Mouse (Mus musculus) kidney, postnatal 25 days (tissue): ENCODE measurements around the gene Slc26a3.

Source experiments
- DNase-seq, 2 experiments: peaks; one replicate each; pipeline ENCODE4 v3.0.0; 2021; ENCODE audit warnings: mixed read lengths in 2 of 2

Gene Slc26a3

GRCm38 (mm10) chr12:31390571-31390970 lies at the start of gene Slc26a3:
Slc26a3 (plus strand) TSS chr12:31390871.
- DNase-seq: no peak

GRCm38 (mm10) chr12:31350191-31350943 lies 40.3 kb upstream of the Slc26a3 start:
- no peak for DNase-seq

- DNase-seq: peak; percentile 98 to 99
Observed at GRCm38 (mm10) chr12:31350944-31351928, 39.4 kb upstream of the Slc26a3 start, which contains the start of gene Dld. Dld (minus strand) TSS chr12:31351453.

- DNase-seq: no peak
Observed at GRCm38 (mm10) chr12:31366428-31366827, 24.2 kb upstream of the Slc26a3 start.

GRCm38 (mm10) chr12:31367721-31368120 lies 22.9 kb upstream of the Slc26a3 start:
- no peak for DNase-seq

GRCm38 (mm10) chr12:31369118-31369517 lies 21.6 kb upstream of the Slc26a3 start:
- DNase-seq: no peak

GRCm38 (mm10) chr12:31369656-31370055 lies 21.0 kb upstream of the Slc26a3 start:
- DNase-seq: no peak

- DNase-seq: peak; percentile 80 to 81
Observed at GRCm38 (mm10) chr12:31374603-31375282, 15.9 kb upstream of the Slc26a3 start.

GRCm38 (mm10) chr12:31375283-31375615 lies 15.4 kb upstream of the Slc26a3 start:
- DNase-seq: no peak

GRCm38 (mm10) chr12:31376326-31376950 lies 14.2 kb upstream of the Slc26a3 start:
- DNase-seq: peak in 1 of 2 experiments; percentile 2

- DNase-seq: no peak
Observed at GRCm38 (mm10) chr12:31377241-31377640, 13.4 kb upstream of the Slc26a3 start.

GRCm38 (mm10) chr12:31380878-31381277 lies 9.8 kb upstream of the Slc26a3 start:
- peak in 1 of 2 experiments; percentile 38 for DNase-seq

GRCm38 (mm10) chr12:31382451-31382850 lies 8.2 kb upstream of the Slc26a3 start:
- DNase-seq: no peak

GRCm38 (mm10) chr12:31387303-31387702 lies 3.4 kb upstream of the Slc26a3 start:
- no peak for DNase-seq

GRCm38 (mm10) chr12:31391696-31392095 lies 1.0 kb downstream of the Slc26a3 start:
- DNase-seq: no peak

GRCm38 (mm10) chr12:31395895-31396294 lies 5.2 kb downstream of the Slc26a3 start:
- no peak for DNase-seq

GRCm38 (mm10) chr12:31397709-31398108 lies 7.0 kb downstream of the Slc26a3 start:
- DNase-seq: no peak

GRCm38 (mm10) chr12:31400821-31401220 lies 10.2 kb downstream of the Slc26a3 start:
- DNase-seq: no peak

- no peak for DNase-seq
Observed at GRCm38 (mm10) chr12:31401930-31402329, 11.3 kb downstream of the Slc26a3 start.

GRCm38 (mm10) chr12:31404575-31405240 lies 14.0 kb downstream of the Slc26a3 start:
- DNase-seq: no peak

- DNase-seq: no peak
Observed at GRCm38 (mm10) chr12:31415971-31416370, 25.3 kb downstream of the Slc26a3 start.
